Mouse (Mus musculus): ENCODE results near the gene Enthd1. TPM values are rescaled to one million over a fixed set of nuclear protein-coding genes. Genes with fewer than 3 reads are reported as not detected.
"Not testable (repeated sequence)": the region's sequence is repeated elsewhere in the genome, so short reads cannot be mapped to it uniquely, and the experiment has no call there.

Enthd1 gene
- polyA plus RNA-seq, 1 experiment from 2014 or later = not detected

- Histone ChIP-seq H3K27me3 (replicated peaks; ENCODE audit: control insufficient read depth, insufficient read depth, low read length) (no peaks in the 10 kb centered on the region), H3K4me3 (ENCODE audit: low read length) (no peak overlapping the region), H3K9ac (ENCODE audit: low read depth, low read length) (no peak overlapping the region; the same call in 1 of the 2 replicates), H3K4me2 (ENCODE audit: low read length) (no peak overlapping the region), H3K4me1 (ENCODE audit: control insufficient read depth, insufficient read depth, low read depth, low read length) (peaks cover 3% of the 10 kb centered on the region; the same call in 1 of the 2 replicates), H3K9me3 (ENCODE audit: control insufficient read depth, low read length) (no peaks in the 10 kb centered on the region), H3K36me3 (ENCODE audit: control insufficient read depth, insufficient read depth, low read length) (no peaks in the 10 kb centered on the region), H3K27ac (ENCODE audit: low read depth, low read length) (no peak overlapping the region)
- peak; percentile 30; the same call in 1 of the 2 replicates for ATAC-seq
- 9% methylated on average over 4 of the region's 4 CpGs for whole genome bisulfite sequencing
Measured at GRCm38 (mm10) chr15:80505086-80505485, 59.9 kb downstream of the Enthd1 start.

GRCm38 (mm10) chr15:80503155-80503554, 61.8 kb downstream of the Enthd1 start:
- 100% methylated on average over 4 of the region's 4 CpGs for WGBS
- not testable (repeated sequence) for ATAC-seq; H3K27ac ChIP-seq (ENCODE audit: low read depth, low read length)

DNA sequence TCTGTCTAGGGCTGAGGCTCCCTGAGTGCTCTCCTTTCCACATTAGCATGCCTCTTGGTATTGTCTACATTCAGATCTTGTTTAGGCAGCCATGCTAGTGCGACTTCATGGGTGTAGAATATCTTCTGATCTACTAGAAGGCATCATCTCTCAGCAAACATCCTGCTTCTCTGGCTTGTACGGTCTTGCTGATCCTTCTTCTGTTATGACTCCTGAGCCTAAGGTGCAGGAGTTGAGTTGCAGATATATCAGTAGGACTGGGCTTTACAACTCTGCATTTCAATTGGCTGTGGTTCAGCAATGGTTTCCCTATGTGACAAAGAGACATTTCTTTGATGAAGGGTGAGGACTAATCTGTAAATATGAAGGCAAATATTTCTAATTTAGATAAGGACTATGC, 62.2 kb downstream of the Enthd1 start:
- H3K27ac ChIP-seq (ENCODE audit: low read depth, low read length) = no peak overlapping the region
- H3K4me2 ChIP-seq (ENCODE audit: low read length) = no peak overlapping the region
- H3K9ac ChIP-seq (ENCODE audit: low read depth, low read length) = no peak overlapping the region
- H3K27me3 ChIP-seq (replicated peaks; ENCODE audit: control insufficient read depth, insufficient read depth, low read length) = no peaks in the 10 kb centered on the region; the same call in 1 of the 2 replicates
- WGBS = 95% methylated on average over 2 of the region's 2 CpGs
- no peak overlapping the region for H3K4me3 ChIP-seq (ENCODE audit: low read length)
- peaks cover 3% of the 10 kb centered on the region; the same call in 1 of the 2 replicates for H3K4me1 ChIP-seq (ENCODE audit: control insufficient read depth, insufficient read depth, low read depth, low read length)
- no peaks in the 10 kb centered on the region for H3K36me3 ChIP-seq (ENCODE audit: control insufficient read depth, insufficient read depth, low read length)
- H3K9me3 ChIP-seq (ENCODE audit: control insufficient read depth, low read length) = no peaks in the 10 kb centered on the region
- ATAC-seq = no peak

More at GRCm38 (mm10) chr15:80503155-80503554, 61.8 kb downstream of the Enthd1 start:
- not testable (repeated sequence) for H3K27me3 ChIP-seq (replicated peaks; ENCODE audit: control insufficient read depth, insufficient read depth, low read length); H3K36me3 ChIP-seq (ENCODE audit: control insufficient read depth, insufficient read depth, low read length); H3K4me2 ChIP-seq (ENCODE audit: low read length); H3K9ac ChIP-seq (ENCODE audit: low read depth, low read length); H3K4me1 ChIP-seq (ENCODE audit: control insufficient read depth, insufficient read depth, low read depth, low read length); H3K9me3 ChIP-seq (ENCODE audit: control insufficient read depth, low read length); H3K4me3 ChIP-seq (ENCODE audit: low read length)

GRCm38 (mm10) chr15:80501106-80502096, 63.6 kb downstream of the Enthd1 start:
- ATAC-seq = no peak
- H3K4me1 ChIP-seq (ENCODE audit: control insufficient read depth, insufficient read depth, low read depth, low read length) = peaks cover 3% of the 10 kb centered on the region; the same call in 1 of the 2 replicates
- H3K36me3 ChIP-seq (ENCODE audit: control insufficient read depth, insufficient read depth, low read length) = no peaks in the 10 kb centered on the region
- no peaks in the 10 kb centered on the region; the same call in 1 of the 2 replicates for H3K27me3 ChIP-seq (replicated peaks; ENCODE audit: control insufficient read depth, insufficient read depth, low read length)
- H3K4me3 ChIP-seq (ENCODE audit: low read length) = no peak overlapping the region
- H3K4me2 ChIP-seq (ENCODE audit: low read length) = no peak overlapping the region
- WGBS = 90% methylated on average over 21 of the region's 21 CpGs
- no peak overlapping the region for H3K9ac ChIP-seq (ENCODE audit: low read depth, low read length)
- no peak overlapping the region for H3K27ac ChIP-seq (ENCODE audit: low read depth, low read length)
- H3K9me3 ChIP-seq (ENCODE audit: control insufficient read depth, low read length) = no peaks in the 10 kb centered on the region

- no peak for ATAC-seq
- Histone ChIP-seq H3K4me1 (ENCODE audit: control insufficient read depth, insufficient read depth, low read depth, low read length) (peaks cover 3% of the 10 kb centered on the region; the same call in 1 of the 2 replicates), H3K27ac (ENCODE audit: low read depth, low read length) (no peak overlapping the region), H3K27me3 (replicated peaks; ENCODE audit: control insufficient read depth, insufficient read depth, low read length) (no peaks in the 10 kb centered on the region; the same call in 1 of the 2 replicates), H3K9me3 (ENCODE audit: control insufficient read depth, low read length) (no peaks in the 10 kb centered on the region), H3K4me2 (ENCODE audit: low read length) (no peak overlapping the region), H3K9ac (ENCODE audit: low read depth, low read length) (no peak overlapping the region), H3K4me3 (ENCODE audit: low read length) (no peak overlapping the region), H3K36me3 (ENCODE audit: control insufficient read depth, insufficient read depth, low read length) (no peaks in the 10 kb centered on the region)
- WGBS = 65% methylated on average over 10 of the region's 10 CpGs
Measured at GRCm38 (mm10) chr15:80500426-80500825, 64.5 kb downstream of the Enthd1 start.

DNA sequence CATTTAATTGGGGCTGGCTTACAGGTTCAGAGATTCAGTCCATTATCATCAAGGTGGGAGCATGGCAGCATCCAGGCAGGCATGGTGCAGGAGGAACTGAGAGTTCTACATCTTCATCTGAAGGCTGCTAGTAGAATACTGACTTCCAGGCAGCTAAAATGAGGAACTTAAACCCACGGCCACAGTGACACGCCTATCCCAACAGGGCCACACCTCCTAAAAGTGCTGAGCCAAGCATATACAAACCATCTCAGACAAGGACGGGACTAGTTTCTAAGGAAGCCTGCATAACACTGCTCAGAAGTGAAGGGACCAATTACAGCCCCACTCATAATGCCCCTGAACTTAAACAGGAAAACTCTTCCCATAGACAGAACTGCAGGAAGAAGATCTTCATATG, 67.2 kb downstream of the Enthd1 start:
- H3K4me2 ChIP-seq (ENCODE audit: low read length); H3K36me3 ChIP-seq (ENCODE audit: control insufficient read depth, insufficient read depth, low read length); H3K9ac ChIP-seq (ENCODE audit: low read depth, low read length); H3K4me3 ChIP-seq (ENCODE audit: low read length); ATAC-seq; H3K4me1 ChIP-seq (ENCODE audit: control insufficient read depth, insufficient read depth, low read depth, low read length); H3K9me3 ChIP-seq (ENCODE audit: control insufficient read depth, low read length); H3K27me3 ChIP-seq (replicated peaks; ENCODE audit: control insufficient read depth, insufficient read depth, low read length); H3K27ac ChIP-seq (ENCODE audit: low read depth, low read length): not testable (repeated sequence)
- WGBS = 87% methylated on average over 3 of the region's 3 CpGs

DNA sequence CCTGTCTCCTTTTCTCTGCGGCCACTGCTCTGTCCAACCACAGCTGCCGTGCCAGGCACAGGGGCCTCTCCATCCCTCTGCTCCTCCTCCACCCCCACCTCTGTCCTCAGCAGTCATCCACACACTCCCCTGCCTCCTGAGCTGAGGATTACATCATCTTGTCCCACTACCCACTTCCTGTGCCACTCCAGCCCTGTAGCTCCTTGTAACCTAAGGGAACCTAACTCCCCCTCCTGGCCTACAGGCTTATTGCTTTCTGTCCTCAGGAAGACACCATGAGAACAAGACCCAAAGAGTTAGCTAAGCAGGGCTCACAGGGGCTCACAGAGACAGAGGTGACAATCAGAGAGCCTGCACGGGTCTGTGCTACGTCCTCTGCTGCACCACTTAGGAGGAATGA, 73.5 kb downstream of the Enthd1 start:
- H3K4me1 ChIP-seq (ENCODE audit: control insufficient read depth, insufficient read depth, low read depth, low read length) = peaks cover 4% of the 10 kb centered on the region; the same call in 1 of the 2 replicates
- no peak overlapping the region for H3K4me2 ChIP-seq (ENCODE audit: low read length)
- H3K9me3 ChIP-seq (ENCODE audit: control insufficient read depth, low read length) = no peaks in the 10 kb centered on the region
- H3K9ac ChIP-seq (ENCODE audit: low read depth, low read length) = no peak overlapping the region
- H3K27me3 ChIP-seq (replicated peaks; ENCODE audit: control insufficient read depth, insufficient read depth, low read length) = no peaks in the 10 kb centered on the region
- no peak for ATAC-seq
- no peak overlapping the region for H3K27ac ChIP-seq (ENCODE audit: low read depth, low read length)
- H3K36me3 ChIP-seq (ENCODE audit: control insufficient read depth, insufficient read depth, low read length) = no peaks in the 10 kb centered on the region
- 80% methylated on average over 4 of the region's 4 CpGs for WGBS
- no peak overlapping the region for H3K4me3 ChIP-seq (ENCODE audit: low read length)

GRCm38 (mm10) chr15:80490151-80490550, 74.8 kb downstream of the Enthd1 start:
- WGBS = 91% methylated on average over 5 of the region's 5 CpGs
- H3K27me3 ChIP-seq (replicated peaks; ENCODE audit: control insufficient read depth, insufficient read depth, low read length) = no peaks in the 10 kb centered on the region
- no peak for ATAC-seq
- no peak overlapping the region for H3K9ac ChIP-seq (ENCODE audit: low read depth, low read length)
- peaks cover 4% of the 10 kb centered on the region; the same call in 1 of the 2 replicates for H3K4me1 ChIP-seq (ENCODE audit: control insufficient read depth, insufficient read depth, low read depth, low read length)
- H3K4me2 ChIP-seq (ENCODE audit: low read length) = no peak overlapping the region
- no peak overlapping the region for H3K4me3 ChIP-seq (ENCODE audit: low read length)
- no peaks in the 10 kb centered on the region for H3K36me3 ChIP-seq (ENCODE audit: control insufficient read depth, insufficient read depth, low read length)
- H3K27ac ChIP-seq (ENCODE audit: low read depth, low read length) = no peak overlapping the region
- no peaks in the 10 kb centered on the region for H3K9me3 ChIP-seq (ENCODE audit: control insufficient read depth, low read length)

GRCm38 (mm10) chr15:80488658-80489057, 76.3 kb downstream of the Enthd1 start:
- no peak for ATAC-seq
- 29% methylated on average over 3 of the region's 3 CpGs for WGBS

More at GRCm38 (mm10) chr15:80488658-80489057, 76.3 kb downstream of the Enthd1 start:
- Histone ChIP-seq H3K4me3 (ENCODE audit: low read length) (no peak overlapping the region), H3K27me3 (replicated peaks; ENCODE audit: control insufficient read depth, insufficient read depth, low read length) (no peaks in the 10 kb centered on the region), H3K4me2 (ENCODE audit: low read length) (no peak overlapping the region), H3K36me3 (ENCODE audit: control insufficient read depth, insufficient read depth, low read length) (no peaks in the 10 kb centered on the region), H3K27ac (ENCODE audit: low read depth, low read length) (no peak overlapping the region), H3K4me1 (ENCODE audit: control insufficient read depth, insufficient read depth, low read depth, low read length) (no peaks in the 10 kb centered on the region; the same call in none of the 2 replicates), H3K9me3 (ENCODE audit: control insufficient read depth, low read length) (no peaks in the 10 kb centered on the region), H3K9ac (ENCODE audit: low read depth, low read length) (no peak overlapping the region)

All from hindbrain, embryonic 16.5 days (tissue).